Mouse (Mus musculus): ENCODE measurements at regions not wholly inside any gene's neighbourhood (a gene's known extent, or its start where the extent isn't known, plus 50 kb on each side); places are given as distances from the start of the nearest gene placed in this dataset.
A peak's percentile ranks its signal among the peaks of the same experiment; 100 is the strongest.

DNA sequence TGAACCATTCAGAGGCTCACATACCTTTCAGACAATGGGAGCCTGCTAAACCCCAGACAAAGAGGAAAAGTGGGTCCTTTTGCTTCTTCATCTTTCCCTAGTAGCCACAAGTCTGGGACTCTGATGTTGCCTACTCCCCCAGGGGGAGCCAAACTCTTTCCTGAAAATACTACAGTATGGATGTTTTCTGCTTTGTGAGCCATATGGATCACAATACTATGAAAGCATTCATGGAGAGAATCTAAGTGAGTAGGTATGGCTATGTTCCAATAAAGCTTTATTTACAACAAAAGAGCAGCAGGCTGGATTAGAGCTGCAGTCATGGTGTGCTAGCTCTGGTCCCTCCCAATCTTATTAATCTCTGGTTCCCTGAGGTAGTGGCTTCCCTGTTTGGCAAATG lies 251.9 kb downstream of the Rps24 start:
- TF ChIP-seq CTCF (IDR thresholded peaks at IDR 0.05; ENCODE audit: low read depth) (peak; percentile 37), EP300 (IDR thresholded peaks at IDR 0.05; ENCODE audit: low read depth) (no peak)
